ENCODE assay signal across 1 mouse cellular context in the genomic region with DNA sequence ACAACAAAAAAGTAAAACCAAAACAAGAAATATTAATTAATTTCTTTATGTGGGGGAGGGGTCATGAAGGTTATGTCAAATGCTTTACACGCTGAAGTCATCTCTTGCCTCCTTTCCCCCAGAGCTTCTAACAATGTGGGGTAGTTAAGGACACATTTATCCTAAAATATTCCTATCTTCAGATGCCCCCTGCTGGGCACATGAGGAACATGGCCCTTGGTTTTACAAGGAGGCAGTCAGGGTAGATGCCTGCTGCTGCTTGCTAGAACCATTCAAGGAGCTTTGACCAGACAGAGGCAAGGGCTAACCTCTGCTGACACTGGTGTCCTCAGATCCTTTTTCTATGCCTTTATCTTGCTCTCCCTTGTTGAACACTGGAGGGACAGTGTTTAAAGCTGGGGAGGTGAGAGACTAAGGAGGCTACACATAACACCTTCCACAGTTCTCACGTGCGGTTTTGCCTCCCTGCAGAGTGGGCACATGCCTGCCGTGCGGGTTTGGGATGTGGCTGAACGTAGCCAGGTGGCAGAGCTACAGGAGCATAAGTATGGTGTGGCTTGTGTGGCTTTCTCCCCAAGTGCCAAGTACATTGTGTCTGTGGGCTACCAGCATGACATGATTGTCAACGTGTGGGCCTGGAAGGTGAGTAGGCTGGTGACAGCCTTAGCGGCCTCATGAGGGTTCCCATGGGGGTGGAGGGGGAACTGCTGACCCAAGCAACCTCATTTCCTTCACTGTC.
TF ChIP-seq lines count a peak whose summit lies in the region.

No protein-coding gene starts in this region.

TF ChIP-seq in CH12.LX, 34 proteins besides CTCF, POLR2A, EP300 and RAD21:
- no peak for TF ChIP-seq JUND (conservative IDR thresholded peaks at IDR 0.05; ENCODE audit: low read depth, low read length)
- TF ChIP-seq MAFK (IDR thresholded peaks at IDR 0.05; ENCODE audit: insufficient replicate concordance, low read length) = no peak
- TF ChIP-seq SMC3 (IDR thresholded peaks at IDR 0.05; ENCODE audit: low read depth, low read length) = peak; percentile 90
- no peak for TF ChIP-seq CHD1 (IDR thresholded peaks at IDR 0.05; ENCODE audit: low read depth, low read length)
- TF ChIP-seq PAX5 (IDR thresholded peaks at IDR 0.05; ENCODE audit: low read length) = no peak
- 0 out of 2 replicates have a peak, but pooled peaks have one; percentile 52 for TF ChIP-seq MYC (IDR thresholded peaks at IDR 0.05; ENCODE audit: low read depth, low read length)
- no peak for TF ChIP-seq ZNF384 (IDR thresholded peaks at IDR 0.05; ENCODE audit: low read depth, low read length)
- TF ChIP-seq ZC3H11A (IDR thresholded peaks at IDR 0.05; ENCODE audit: low read depth, low read length) = peak; percentile 30; the same call in 1 of the 2 replicates
- no peak for TF ChIP-seq ETS1 (conservative IDR thresholded peaks at IDR 0.05; ENCODE audit: low read depth, low read length)
